Mouse (Mus musculus) induced T-regulatory cell, adult 2 months (primary cell): Measurements from ENCODE around the gene Hap1.

Experiments
- DNase-seq: peaks from one replicate; pipeline ENCODE4 v3.0.0-alpha.2; 2012; ENCODE audit warnings: low read depth

The Hap1 gene

DNA sequence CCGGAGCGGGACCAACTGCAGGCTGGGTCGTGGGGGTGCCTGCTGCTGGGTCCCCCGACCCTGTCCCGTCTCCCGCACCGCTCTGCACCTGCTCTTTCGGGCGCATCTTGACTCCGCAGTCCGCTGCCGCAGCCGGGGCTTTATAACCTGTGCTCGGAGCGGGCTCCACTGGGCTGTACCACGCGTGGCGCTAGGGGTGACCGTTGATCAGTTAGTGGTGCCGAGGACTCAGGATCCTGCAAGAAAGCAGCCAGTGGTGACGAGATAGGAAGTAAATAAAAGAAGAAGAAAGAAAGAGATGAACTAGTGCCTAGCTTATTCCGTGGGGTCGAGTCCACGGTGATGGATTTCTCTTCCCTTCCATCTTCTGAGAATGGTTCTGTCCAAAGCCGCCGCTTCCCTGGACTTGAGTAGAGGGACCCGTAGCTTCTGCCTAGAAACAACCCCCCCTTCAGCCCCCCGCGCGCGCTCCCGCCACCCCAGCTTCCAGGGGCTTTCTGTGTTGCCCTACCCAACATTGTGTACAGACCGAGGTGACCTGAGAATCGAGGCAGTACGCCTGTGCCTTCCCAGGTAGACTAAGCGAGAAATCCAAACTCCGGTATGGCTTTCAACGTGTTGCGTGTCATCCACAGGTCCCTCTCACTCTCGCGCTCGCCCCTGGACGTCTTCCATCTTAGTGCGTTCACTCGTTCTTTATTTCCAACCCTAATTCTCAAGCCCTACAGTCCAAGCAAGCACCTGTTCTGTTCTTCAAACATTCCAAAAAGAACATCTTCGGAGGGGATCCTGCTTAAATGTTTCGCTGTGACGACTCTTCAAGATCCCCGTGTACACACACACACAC lies at the start of gene Hap1:
Gene Hap1 (minus strand): TSS at position 157 of the 847 bp plus-strand sequence.
- DNase-seq: peak; percentile 73

DNA sequence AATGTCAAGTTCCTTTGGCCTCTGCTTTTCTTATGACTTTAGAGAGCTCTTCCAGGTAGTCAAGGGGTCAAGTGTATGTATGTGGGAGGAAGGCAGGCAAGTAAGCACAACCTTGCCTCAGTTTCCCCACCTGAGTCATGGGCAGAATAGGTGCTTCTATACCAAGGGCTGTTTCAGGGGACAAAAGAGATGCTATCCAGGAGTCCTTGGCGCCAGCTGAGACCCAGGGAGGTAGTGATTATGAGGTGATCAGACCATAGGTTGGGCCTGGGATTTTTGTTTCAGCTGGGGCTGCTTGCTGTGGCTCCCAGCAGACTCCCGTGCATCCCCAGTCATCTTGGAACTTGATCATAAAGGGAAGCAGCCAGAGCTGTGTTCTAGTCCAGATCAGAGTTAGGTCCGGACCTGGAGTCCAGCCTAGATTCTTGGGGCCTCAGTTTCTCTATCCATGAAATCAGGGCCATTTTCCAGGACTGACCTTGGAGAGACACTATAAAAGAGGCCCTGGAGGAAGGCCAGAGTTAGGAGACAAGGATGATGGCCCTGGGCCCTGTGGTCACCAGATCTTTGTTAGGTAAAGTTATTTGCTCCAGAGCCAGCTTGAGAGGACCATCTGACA lies 48.6 kb upstream of the Hap1 start:
- no peak for DNase-seq

- DNase-seq: no peak
These were observed 47.7 kb upstream of the Hap1 start for GRCm38 (mm10) chr11:100403445-100404134.

DNA sequence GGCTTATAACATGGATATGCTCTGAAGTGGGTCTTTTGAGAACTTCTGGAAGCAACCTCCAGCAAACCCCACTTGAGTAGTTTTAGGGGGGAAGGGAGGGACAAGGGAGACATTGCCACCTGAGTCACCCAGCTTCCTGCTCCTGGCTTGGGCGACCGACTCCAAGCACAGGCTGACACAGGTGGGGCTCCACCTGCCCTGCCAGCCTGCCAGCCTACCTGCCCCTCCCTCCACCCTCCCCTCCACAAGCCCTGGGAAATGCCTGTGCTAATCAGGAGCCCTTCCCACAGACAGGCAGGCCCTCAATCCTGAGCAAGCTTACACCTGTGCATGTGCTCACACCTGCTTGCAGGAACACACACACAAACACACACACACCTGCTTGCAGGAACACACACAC lies 46.8 kb upstream of the Hap1 start:
- DNase-seq: no peak

- no peak for DNase-seq
These were observed 46.3 kb upstream of the Hap1 start for GRCm38 (mm10) chr11:100402240-100402639.

DNA sequence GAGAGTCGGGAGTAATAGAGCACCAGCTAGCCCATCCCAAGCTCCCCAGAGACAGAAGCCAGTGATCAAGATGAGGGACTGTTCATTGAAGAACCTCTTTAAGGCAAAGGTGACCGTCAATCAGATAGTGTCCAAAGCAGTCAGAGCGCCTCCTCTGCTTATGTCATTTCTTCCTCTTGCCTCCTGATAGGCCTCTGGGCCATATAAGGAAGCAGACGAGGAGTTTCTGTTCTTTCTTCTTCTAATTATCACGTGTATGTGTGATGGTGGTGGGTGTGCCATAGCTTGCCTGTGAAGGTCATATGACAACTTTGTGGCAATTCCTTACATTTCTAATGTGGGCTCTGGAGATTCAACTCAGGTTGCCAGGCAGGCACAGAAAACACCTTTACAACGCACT lies 44.9 kb upstream of the Hap1 start:
- no peak for DNase-seq

DNA sequence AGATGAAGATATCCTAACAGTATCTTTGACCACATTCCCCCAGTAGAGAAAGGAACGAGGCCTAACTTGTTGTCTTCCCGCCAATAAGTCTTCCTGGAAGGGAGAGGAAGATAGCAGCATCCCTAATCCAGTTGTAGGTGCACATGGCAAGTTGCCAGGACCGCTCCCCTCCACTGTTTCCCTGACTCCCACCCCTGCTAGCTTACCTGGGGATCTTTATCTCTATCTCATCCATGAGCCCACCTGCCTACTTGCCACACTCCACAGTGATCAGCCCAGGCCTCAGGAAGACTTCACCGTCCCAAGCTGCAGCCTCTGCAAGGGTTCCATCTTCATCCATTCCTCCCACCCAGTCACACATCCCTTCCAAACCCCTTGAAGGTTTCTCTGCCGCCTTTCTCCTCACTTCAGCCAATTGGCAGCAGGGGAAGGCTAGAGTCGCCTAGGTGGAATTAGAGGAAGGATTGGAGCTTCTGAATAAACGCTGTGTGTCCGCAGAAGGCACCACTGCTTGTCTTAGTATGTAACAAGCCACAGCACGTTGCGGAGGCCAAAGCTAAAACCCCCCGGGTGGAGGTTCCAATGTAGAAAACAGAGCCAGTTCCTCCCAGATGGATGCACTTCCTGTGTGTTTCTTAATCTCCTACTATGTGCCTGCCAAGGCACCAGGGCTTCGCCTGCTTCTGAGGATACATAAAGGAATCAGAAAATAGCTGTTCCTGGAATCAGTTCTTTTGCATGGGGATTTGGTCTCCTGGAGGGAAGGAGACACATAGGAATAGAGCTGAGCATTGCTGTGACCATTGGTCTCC lies 44.0 kb upstream of the Hap1 start:
- no peak for DNase-seq

- peak; percentile 34 for DNase-seq
These were observed 43.4 kb upstream of the Hap1 start for GRCm38 (mm10) chr11:100399320-100399719.

- no peak for DNase-seq
These were observed 42.6 kb upstream of the Hap1 start for GRCm38 (mm10) chr11:100398517-100398916.

DNA sequence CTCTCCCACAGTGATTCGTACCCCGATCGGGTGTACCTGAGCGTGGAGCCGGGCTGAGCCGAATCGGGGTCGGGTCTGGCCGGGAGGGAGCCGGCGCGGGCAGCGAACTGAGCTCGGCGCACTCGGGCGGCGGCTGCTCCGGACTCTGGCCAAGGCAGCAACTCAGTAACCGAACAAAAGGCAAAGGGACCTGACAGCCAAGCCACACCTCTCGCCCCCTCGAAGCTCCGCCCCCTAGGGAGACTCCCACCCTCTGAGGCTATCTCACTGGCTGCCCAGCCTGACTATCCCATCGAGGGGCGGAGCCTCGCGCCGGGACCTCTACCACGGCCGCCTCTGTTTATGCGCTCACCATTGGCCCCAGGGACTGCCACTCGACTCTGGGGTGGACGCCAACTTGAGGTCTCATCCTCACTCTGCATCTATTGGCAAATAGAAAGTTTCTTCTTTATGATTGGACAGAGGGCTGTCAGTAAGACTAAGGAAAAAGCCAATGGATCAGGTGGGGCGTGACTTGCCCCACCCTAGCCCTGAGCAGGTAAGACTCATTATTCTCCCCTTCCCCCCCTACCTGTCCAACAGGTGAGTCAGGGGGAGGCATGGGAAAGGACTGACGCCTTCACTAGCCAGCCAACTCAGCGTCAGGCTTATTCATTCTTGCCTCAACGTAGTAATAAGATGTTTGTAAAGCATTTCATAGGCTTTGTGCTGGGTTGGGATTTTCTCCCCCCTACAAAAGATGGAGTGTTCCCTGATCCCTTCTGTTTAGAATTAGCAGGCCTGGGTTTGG lies 41.9 kb upstream of the Hap1 start, which contains the start of gene Jup:
Gene Jup (minus strand): TSS at position 164 of the 790 bp plus-strand sequence.
- peak; percentile 88 for DNase-seq

DNA sequence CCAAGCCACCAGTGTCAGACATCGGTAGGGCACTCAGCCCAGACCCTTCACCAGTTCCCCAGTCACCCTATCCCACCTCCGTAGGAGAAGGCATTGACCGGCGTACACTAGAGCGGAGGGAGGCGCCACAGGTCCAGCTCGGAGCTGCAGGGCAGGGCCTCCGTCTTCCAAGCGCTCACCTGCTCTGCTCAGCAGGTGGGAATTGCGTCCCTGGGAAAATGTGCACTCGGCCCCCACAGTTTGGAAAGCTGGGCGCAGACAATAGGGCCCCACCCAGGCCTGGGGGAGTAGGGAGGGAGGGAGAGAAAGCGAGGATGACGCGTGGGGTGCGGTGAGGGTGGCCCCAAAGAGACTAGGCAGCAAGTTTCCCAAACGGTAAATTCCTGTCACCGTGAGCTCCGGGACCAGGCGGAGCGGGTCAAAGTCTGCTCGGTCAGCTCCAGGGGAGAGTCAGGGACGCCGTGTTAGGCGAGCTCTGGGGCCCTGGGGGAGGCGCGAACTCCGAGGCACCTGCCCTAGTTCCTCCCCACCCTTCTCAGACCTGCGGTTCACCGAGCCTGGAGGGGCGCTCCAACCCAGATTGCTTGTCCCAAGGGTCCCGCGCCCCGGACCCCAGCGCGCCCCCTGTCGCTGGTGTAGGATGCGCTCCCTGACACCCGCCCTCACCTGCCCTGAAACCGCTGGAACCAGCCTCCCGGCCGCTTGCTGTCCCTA lies 41.1 kb upstream of the Hap1 start:
- DNase-seq: no peak

DNA sequence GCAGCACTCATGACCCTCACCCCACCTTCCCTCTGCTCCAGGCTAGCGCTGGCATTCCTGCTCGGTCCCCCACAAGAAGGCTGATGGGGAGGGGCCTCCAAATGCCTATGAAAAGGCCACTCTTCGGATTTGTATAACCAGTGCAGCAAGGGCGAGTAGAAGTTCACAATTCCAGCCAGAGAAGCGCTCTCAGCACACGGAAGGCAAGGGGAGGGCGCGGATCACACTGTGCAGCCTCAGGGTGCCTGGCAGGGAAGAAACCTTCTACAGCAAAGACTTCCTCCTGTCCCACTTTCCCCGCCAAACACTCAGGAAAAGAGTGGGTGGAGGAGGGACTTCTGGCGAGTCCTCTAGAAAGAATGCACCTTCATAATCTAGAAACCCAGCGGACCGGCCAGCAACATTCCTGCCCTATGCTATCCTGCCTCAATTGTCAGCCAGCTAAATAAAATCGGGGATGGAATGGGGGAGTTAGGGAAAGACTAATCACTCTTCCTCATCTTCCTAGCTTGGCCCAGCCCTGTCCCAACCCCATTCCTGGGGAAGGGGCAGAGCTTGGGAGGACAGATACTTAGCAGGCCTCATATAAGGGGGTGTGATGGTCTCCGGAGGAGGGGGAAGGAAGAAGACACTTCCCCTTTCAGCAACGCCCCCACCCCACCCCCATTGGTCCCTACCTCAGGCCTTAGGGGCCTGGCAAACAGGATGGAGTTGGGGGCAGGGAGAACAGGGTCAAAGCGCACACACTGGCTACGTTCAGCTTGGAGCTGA lies 40.1 kb upstream of the Hap1 start:
- DNase-seq: no peak

- no peak for DNase-seq
These were observed 39.3 kb upstream of the Hap1 start for GRCm38 (mm10) chr11:100395200-100395599.

GRCm38 (mm10) chr11:100394353-100395074 lies 38.6 kb upstream of the Hap1 start:
- DNase-seq: no peak

DNA sequence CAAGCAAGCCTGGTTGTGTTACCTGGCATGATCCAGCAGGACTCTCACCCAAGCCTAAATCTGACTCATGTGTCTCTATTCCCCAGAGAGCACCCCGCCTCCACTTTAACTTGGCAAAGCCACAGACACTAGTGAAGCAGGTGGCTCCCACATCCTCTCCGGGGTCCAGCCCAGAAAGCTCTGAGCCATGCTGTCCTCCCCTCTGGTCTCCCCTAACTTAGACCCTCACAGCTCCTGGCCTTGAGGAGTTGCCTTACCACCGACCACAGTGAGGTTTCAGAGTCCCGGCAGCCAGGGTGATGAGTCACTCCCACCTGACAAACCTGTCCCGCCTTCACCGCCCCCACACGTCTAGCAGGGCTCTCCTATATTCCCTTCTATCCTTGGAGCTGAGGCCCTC lies 37.8 kb upstream of the Hap1 start:
- DNase-seq: no peak

GRCm38 (mm10) chr11:100392958-100393357 lies 37.0 kb upstream of the Hap1 start:
- no peak for DNase-seq

- no peak for DNase-seq
These were observed 36.0 kb upstream of the Hap1 start for GRCm38 (mm10) chr11:100391884-100392345.

DNA sequence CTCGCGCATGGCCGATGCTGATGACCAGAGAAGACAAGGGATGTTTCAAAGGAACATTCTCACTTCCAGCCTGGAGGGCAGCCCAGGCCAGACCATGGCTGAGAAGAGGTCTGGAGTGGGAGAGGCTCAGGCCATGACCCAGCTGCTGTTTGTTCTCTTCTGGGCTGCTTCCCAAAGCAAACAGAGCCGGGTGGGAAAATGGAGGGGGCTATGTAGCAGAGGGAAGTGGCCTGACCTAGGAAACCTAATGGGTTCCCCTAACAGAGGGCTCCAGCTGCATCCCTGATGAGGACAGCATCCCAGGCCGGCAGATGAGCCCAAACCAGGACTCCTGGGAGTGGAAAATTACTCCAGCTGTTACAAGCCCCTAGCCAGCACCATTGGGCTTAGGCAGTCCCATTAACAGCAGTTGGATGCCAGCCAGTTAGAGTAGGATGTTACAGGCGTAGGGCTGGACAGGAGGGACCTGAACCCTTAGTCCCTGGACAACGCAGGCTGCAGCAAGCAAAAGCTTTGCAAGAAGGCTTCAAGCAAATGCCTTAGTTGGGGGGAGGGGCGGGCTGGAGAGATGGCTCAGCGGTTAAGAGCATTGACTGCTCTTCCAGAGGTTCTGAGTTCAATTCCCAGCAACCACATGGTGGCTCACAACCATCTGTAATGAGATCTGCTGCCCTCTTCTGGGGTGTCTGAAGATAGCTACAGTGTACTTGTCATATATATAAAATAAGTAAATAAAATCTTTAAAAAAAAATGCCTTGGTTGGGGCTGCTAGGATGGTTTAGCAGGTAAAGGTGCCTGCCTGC lies 35.4 kb upstream of the Hap1 start:
- DNase-seq: no peak
